Mouse (Mus musculus) stomach, postnatal 0 days (tissue): ENCODE data around the gene Spint3.

Experiments used
- CTCF ChIP-seq: IDR thresholded peaks from 2 replicates; pipeline ENCODE4 v1.5.1; 2016; ENCODE audit warnings: antibody characterized with exemption, low read depth, mild to moderate bottlenecking, moderate library complexity
- EP300 ChIP-seq: optimal IDR thresholded peaks from 2 replicates; pipeline ENCODE3; 2016; ENCODE audit warnings: antibody characterized with exemption

DNA sequence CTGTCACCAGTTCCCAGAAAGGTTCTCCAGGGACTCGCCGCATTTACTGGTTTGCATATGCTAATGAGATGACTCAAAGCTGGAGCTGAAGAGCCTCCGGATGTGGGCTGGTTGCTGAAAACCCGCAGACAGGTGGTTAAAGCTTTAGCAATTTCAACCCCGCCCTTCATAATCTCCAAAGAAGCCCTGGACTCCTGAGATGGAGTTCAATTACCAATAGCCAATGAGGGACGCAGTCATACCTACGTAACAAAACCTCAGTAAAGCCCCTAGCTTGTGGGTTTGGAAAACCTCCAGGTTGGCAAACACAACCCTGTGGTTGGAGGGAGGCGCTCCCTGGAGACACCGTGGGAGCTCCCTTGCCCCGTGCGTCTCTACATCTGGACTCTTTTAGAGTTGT is 51.4 kb downstream of the Spint3 start:
- TF ChIP-seq CTCF (no peak), EP300 (no peak)
